Mouse (Mus musculus) CH12.LX (cell line): ENCODE results near the gene S1pr1. TPM values are rescaled to one million over a fixed set of nuclear protein-coding genes. Genes with fewer than 3 reads are reported as not detected.
A peak's percentile ranks its signal among the peaks of the same experiment; 100 is the strongest.

Experiments used
- DNase-seq: peaks from one replicate; pipeline ENCODE4 v3.0.0-alpha.2; 2013; ENCODE audit errors: extremely low read depth
- H3K27ac ChIP-seq: 2 replicates; pipeline ENCODE4 v1.5.1; 2012; ENCODE audit warnings: low read depth, mild to moderate bottlenecking, control low read depth, moderate library complexity; ENCODE audit not compliant: insufficient read depth
- H3K27me3 ChIP-seq: replicated peaks from 2 replicates; pipeline ENCODE3; 2012; ENCODE audit warnings: inconsistent platforms
- H3K36me3 ChIP-seq, 2 experiments: replicated peaks in 1 of 2; 2 replicates each; pipeline versions ENCODE3 to v1.6.1; 2012; ENCODE audit warnings: inconsistent platforms in 1 of 2, low read length in 1 of 2, mild to moderate bottlenecking in 1 of 2, mixed read lengths in 1 of 2, moderate library complexity in 1 of 2; ENCODE audit not compliant: control insufficient read depth in 1 of 2, insufficient read depth in 1 of 2
- H3K4me1 ChIP-seq, 2 experiments: 2 replicates each; pipeline ENCODE4 v1.6.1; 2012; ENCODE audit warnings: inconsistent platforms in 1 of 2, moderate library complexity in 1 of 2; ENCODE audit not compliant: insufficient read depth in 2 of 2, control insufficient read depth in 1 of 2
- H3K4me2 ChIP-seq: 2 replicates; pipeline ENCODE4 v1.6.1; 2012; ENCODE audit warnings: low read depth, mild to moderate bottlenecking, control low read depth; ENCODE audit not compliant: poor library complexity, insufficient read depth, severe bottlenecking
- H3K4me3 ChIP-seq, 3 experiments: fragments of 150-350 bp in 1 of 3; sonication (generic) in 1 of 3; replicated peaks in 1 of 3; 2 replicates each; pipeline versions ENCODE3 to v1.5.1; 2011 to 2012; ENCODE audit warnings: low read depth in 2 of 3, low read length in 2 of 3, mild to moderate bottlenecking in 2 of 3, moderate library complexity in 2 of 3, control low read depth in 1 of 3, improper control_type of control experiment in 1 of 3, inconsistent platforms in 1 of 3, mixed read lengths in 1 of 3; ENCODE audit not compliant: poor library complexity in 1 of 3
- H3K79me2 ChIP-seq: replicated peaks from 2 replicates; pipeline ENCODE4 v1.6.1; 2012; ENCODE audit warnings: mild to moderate bottlenecking, moderate library complexity; ENCODE audit not compliant: control insufficient read depth, poor library complexity, insufficient read depth, severe bottlenecking; ENCODE audit errors: extremely low read depth
- H3K9ac ChIP-seq: 2 replicates; pipeline ENCODE4 v1.6.1; 2012; ENCODE audit warnings: low read depth, mild to moderate bottlenecking, control low read depth, moderate library complexity; ENCODE audit not compliant: insufficient read depth
- H3K9me3 ChIP-seq: replicated peaks from 2 replicates; pipeline ENCODE3; 2012; ENCODE audit warnings: low read length, inconsistent platforms, mixed read lengths
- BHLHE40 ChIP-seq: IDR thresholded peaks from 2 replicates; pipeline ENCODE4 v1.6.1; 2011; ENCODE audit warnings: mild to moderate bottlenecking, low read depth, low read length, improper control_type of control experiment
- EP300 ChIP-seq: IDR thresholded peaks from 2 replicates; pipeline ENCODE4 v1.6.1; 2011; ENCODE audit warnings: low read length, improper control_type of control experiment
- ETS1 ChIP-seq: conservative IDR thresholded peaks from 2 replicates; pipeline ENCODE4 v1.6.1; 2012; ENCODE audit warnings: low read depth, mild to moderate bottlenecking, inconsistent platforms, low read length, improper control_type of control experiment, moderate library complexity
- MAX ChIP-seq: IDR thresholded peaks from 2 replicates; pipeline ENCODE4 v1.6.1; 2011; ENCODE audit warnings: low read length, improper control_type of control experiment
- MAZ ChIP-seq: IDR thresholded peaks from 2 replicates; pipeline ENCODE4 v1.6.1; 2012; ENCODE audit warnings: low read depth, mild to moderate bottlenecking, inconsistent platforms, low read length, improper control_type of control experiment, moderate library complexity
- MXI1 ChIP-seq: IDR thresholded peaks from 2 replicates; pipeline ENCODE4 v1.6.1; 2011; ENCODE audit warnings: mild to moderate bottlenecking, low read depth, low read length, improper control_type of control experiment
- MYC ChIP-seq: IDR thresholded peaks from 2 replicates; pipeline ENCODE4 v1.6.1; 2011; ENCODE audit warnings: low read depth, mild to moderate bottlenecking, improper control_type of control experiment, low read length
- NELFE ChIP-seq: IDR thresholded peaks from 2 replicates; pipeline ENCODE4 v1.6.1; 2011; ENCODE audit warnings: low read depth, low read length, improper control_type of control experiment
- PAX5 ChIP-seq: IDR thresholded peaks from 2 replicates; pipeline ENCODE4 v1.6.1; 2012; ENCODE audit warnings: low read length, inconsistent platforms, mixed read lengths
- SIN3A ChIP-seq: IDR thresholded peaks from 2 replicates; pipeline ENCODE4 v1.6.1; 2012; ENCODE audit warnings: low read length, improper control_type of control experiment, inconsistent platforms
- SMC3 ChIP-seq: IDR thresholded peaks from 2 replicates; pipeline ENCODE4 v1.6.1; 2011; ENCODE audit warnings: low read depth, low read length, improper control_type of control experiment
- USF1 ChIP-seq: IDR thresholded peaks from 2 replicates; pipeline ENCODE4 v1.6.1; 2014; ENCODE audit warnings: low read depth, mild to moderate bottlenecking, inconsistent platforms, low read length, improper control_type of control experiment
- ZC3H11A ChIP-seq: IDR thresholded peaks from 2 replicates; pipeline ENCODE4 v1.6.1; 2012; ENCODE audit warnings: low read depth, mild to moderate bottlenecking, inconsistent platforms, low read length, improper control_type of control experiment
- ZNF384 ChIP-seq: IDR thresholded peaks from 2 replicates; pipeline ENCODE4 v1.6.1; 2012; ENCODE audit warnings: low read depth, low read length, improper control_type of control experiment, inconsistent platforms
- dilution Hi-C: fragments of 300-500 bp; cut with MboI; formaldehyde crosslinking; loops from 2 replicates; pipeline ENCODE4 v1.14.3; 2020; ENCODE audit warnings: low sequenced_read_pairs; ENCODE audit not compliant: extremely low pct_unique_long_range_greater_than_20kb, extremely low pct_ligation_motif_present
- in situ Hi-C: fragments of 300-500 bp; cut with MboI; formaldehyde crosslinking; loops from 3 replicates; pipeline ENCODE4 v1.14.3; 2019; ENCODE audit warnings: low sequenced_read_pairs, low pct_ligation_motif_present, low pct_unique_long_range_greater_than_20kb, mixed read lengths
- polyA plus RNA-seq: library from polyadenylated mRNA; unstranded; fragments of >175 nt; gene quantifications from 2 replicates; pipeline ENCODE4 v1.2.1, GENCODE M21; 2012; ENCODE audit warnings: low read depth; ENCODE audit not compliant: insufficient read length
- total RNA-seq, 2 experiments: library from RNA; depleted of rRNA; stranded (reverse); fragments of 300-350 nt in 1 of 2; fragments of >200 nt in 1 of 2; gene quantifications; 2 replicates each; pipeline ENCODE4 v1.2.3; 2012 to 2014

Gene S1pr1
- total and polyA plus RNA-seq, 3 experiments: 1.8 to 7.1 (median 4.6) TPM

- in situ Hi-C loops: no loop called here
Observed at GRCm38 (mm10) chr3:115687821-115688220, 27.1 kb downstream of the S1pr1 start.

GRCm38 (mm10) chr3:115682328-115683088 is 32.4 kb downstream of the S1pr1 start:
- H3K79me2 ChIP-seq: 0 out of 2 replicates have a peak, but pooled peaks cover 2% of the 10 kb centered on the region
- 0 out of 2 replicates have a peak overlapping the region, but pooled peaks have one; percentile 8 for H3K4me2 ChIP-seq
- no peaks in the 10 kb centered on the region for H3K36me3 ChIP-seq
- H3K4me3 ChIP-seq: no peak overlapping the region
- H3K4me1 ChIP-seq: peaks cover 12 to 32% of the 10 kb centered on the region in 2 experiments
- in situ Hi-C loops: no loop called here
- TF ChIP-seq BHLHE40 (peak; percentile 45; the same call in 1 of the 2 replicates), SIN3A (no peak), MAZ (no peak), NELFE (no peak)
- TF ChIP-seq, all 38 proteins: peak for 1
- DNase-seq: peak; percentile 54
- no peaks in the 10 kb centered on the region for H3K27me3 ChIP-seq
- dilution Hi-C loops: no loop called here
- H3K9me3 ChIP-seq: no peaks in the 10 kb centered on the region
- H3K9ac ChIP-seq: no peak overlapping the region
- H3K27ac ChIP-seq: no peak overlapping the region

More at GRCm38 (mm10) chr3:115687821-115688220, 27.1 kb downstream of the S1pr1 start:
- no peaks in the 10 kb centered on the region for H3K79me2 ChIP-seq
- no peaks in the 10 kb centered on the region for H3K36me3 ChIP-seq
- H3K9me3 ChIP-seq: no peaks in the 10 kb centered on the region
- H3K4me1 ChIP-seq: peaks cover 17 to 51% of the 10 kb centered on the region in 2 experiments
- no peak overlapping the region for H3K9ac ChIP-seq
- no peak overlapping the region for H3K27ac ChIP-seq
- H3K27me3 ChIP-seq: no peaks in the 10 kb centered on the region
- DNase-seq: no peak
- dilution Hi-C loops: no loop called here
- H3K4me3 ChIP-seq: no peak overlapping the region
- TF ChIP-seq SMC3 (no peak), ZC3H11A (no peak)
- TF ChIP-seq, all 38 proteins: peak for 0
- H3K4me2 ChIP-seq: no peak overlapping the region

- dilution Hi-C loops (no loop called here), in situ Hi-C loops (no loop called here)
- Histone ChIP-seq H3K36me3 (no peaks in the 10 kb centered on the region), H3K9me3 (no peaks in the 10 kb centered on the region), H3K4me3 (no peak overlapping the region), H3K4me1 (peaks cover 12 to 29% of the 10 kb centered on the region in 2 experiments), H3K27me3 (no peaks in the 10 kb centered on the region), H3K9ac (no peak overlapping the region), H3K4me2 (no peak overlapping the region), H3K79me2 (0 out of 2 replicates have a peak, but pooled peaks cover 2% of the 10 kb centered on the region), H3K27ac (no peak overlapping the region)
- TF ChIP-seq USF1 (no peak), EP300 (peak; percentile 58), ZNF384 (0 out of 2 replicates have a peak, but pooled peaks have one; percentile 11), MAX (peak; percentile 54; the same call in 1 of the 2 replicates), PAX5 (no peak), ZC3H11A (no peak), MYC (peak; percentile 54; the same call in 1 of the 2 replicates), ETS1 (peak; percentile 38; the same call in 1 of the 2 replicates), MXI1 (peak; percentile 45; the same call in 1 of the 2 replicates)
- peak; percentile 64 for DNase-seq
Observed at GRCm38 (mm10) chr3:115681184-115681583, 33.7 kb downstream of the S1pr1 start.
